ENCODE assay signal across 11 mouse cellular contexts in the genomic region with DNA sequence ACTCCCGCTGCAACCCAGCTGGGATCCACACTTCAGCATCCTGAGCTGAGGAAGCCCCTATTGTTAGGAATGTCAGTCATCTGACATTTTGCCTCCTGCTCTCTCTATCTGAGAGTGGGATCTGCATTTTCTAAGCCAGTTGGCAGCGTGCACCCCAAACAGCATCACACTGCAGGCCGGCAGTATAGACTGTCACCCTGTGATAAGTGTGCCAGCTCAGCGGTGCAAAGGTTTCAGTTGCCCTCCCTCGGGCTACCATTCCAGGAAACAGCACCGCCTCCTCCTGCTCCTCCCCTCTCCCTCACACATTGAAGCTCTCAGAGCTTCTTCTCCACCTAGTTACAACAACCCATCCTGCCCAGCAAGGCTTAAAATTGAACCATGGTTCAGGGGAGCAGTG.
A peak's percentile ranks its signal among the peaks of the same experiment; 100 is the strongest.
DNase-seq lines count a peak whose midpoint lies in the region; ATAC-seq lines count a peak whose summit lies in the region.
"Had no signal": no experiment of that assay in that cellular context is flagged by ENCODE, and none has a peak within 500 bp of the region (broad histone marks: within the 10 kb centered on the region; RNA-seq: fewer than 3 reads in every experiment).

No protein-coding gene starts in this region.

- no peaks in the 10 kb centered on the region for H3K9me3 ChIP-seq in hindbrain, embryonic 14.5 days (ENCODE audit: control insufficient read depth, low read length)
- H3K9me3 ChIP-seq in hindbrain, embryonic 10.5 days = no peaks in the 10 kb centered on the region
- H3K9me3 ChIP-seq in embryonic facial prominence, embryonic 10.5 days = no peaks in the 10 kb centered on the region
- no peaks in the 10 kb centered on the region for H3K9me3 ChIP-seq in forebrain, embryonic 15.5 days
- H3K9me3 ChIP-seq in limb, embryonic 12.5 days = no peaks in the 10 kb centered on the region

- no peaks in the 10 kb centered on the region for H3K36me3 ChIP-seq in hindbrain, embryonic 14.5 days (replicated peaks; ENCODE audit: control insufficient read depth, insufficient read depth)
- H3K36me3 ChIP-seq in hindbrain, embryonic 10.5 days = no peaks in the 10 kb centered on the region
- no peaks in the 10 kb centered on the region for H3K36me3 ChIP-seq in embryonic facial prominence, embryonic 10.5 days (replicated peaks)
- no peaks in the 10 kb centered on the region for H3K36me3 ChIP-seq in forebrain, embryonic 15.5 days
- H3K36me3 ChIP-seq in limb, embryonic 12.5 days = no peaks in the 10 kb centered on the region

- WGBS in hindbrain, embryonic 14.5 days = 25% methylated on average over 6 of the region's 6 CpGs
- 34% methylated on average over 6 of the region's 6 CpGs for WGBS in hindbrain, embryonic 10.5 days
- 36% methylated on average over 6 of the region's 6 CpGs for WGBS in embryonic facial prominence, embryonic 10.5 days
- 21% methylated on average over 6 of the region's 6 CpGs for WGBS in forebrain, embryonic 15.5 days
- 23% methylated on average over 6 of the region's 6 CpGs for WGBS in limb, embryonic 12.5 days

- DNase-seq in hindbrain, embryonic 14.5 days (ENCODE audit: low spot score) = no peak
- no peak for DNase-seq in hindbrain, embryonic 10.5 days (ENCODE audit: low spot score)
- DNase-seq in embryonic facial prominence, embryonic 10.5 days (ENCODE audit: low spot score) = no peak
- no peak for DNase-seq in spleen, postnatal 10 days (ENCODE audit: low spot score in 2 of 2)
- DNase-seq: cerebellum, adult 18-20 months; left cerebral cortex, postnatal 4 days; lung, postnatal 36 days had no signal

- no peak overlapping the region for H3K27ac ChIP-seq in hindbrain, embryonic 14.5 days
- H3K27ac ChIP-seq in hindbrain, embryonic 10.5 days = no peak overlapping the region
- H3K27ac ChIP-seq in embryonic facial prominence, embryonic 10.5 days (replicated peaks) = peak overlapping the region; percentile 68
- no peak overlapping the region for H3K27ac ChIP-seq in forebrain, embryonic 15.5 days (replicated peaks)
- no peak overlapping the region for H3K27ac ChIP-seq in limb, embryonic 12.5 days

- H3K4me3 ChIP-seq in hindbrain, embryonic 14.5 days (replicated peaks; ENCODE audit: low read length) = no peak overlapping the region
- no peak overlapping the region for H3K4me3 ChIP-seq in hindbrain, embryonic 10.5 days
- H3K4me3 ChIP-seq in embryonic facial prominence, embryonic 10.5 days = peak overlapping the region; percentile 5; the same call in 1 of the 2 replicates
- no peak overlapping the region for H3K4me3 ChIP-seq in forebrain, embryonic 15.5 days
- H3K4me3 ChIP-seq in limb, embryonic 12.5 days (replicated peaks) = no peak overlapping the region

- H3K4me1 ChIP-seq in hindbrain, embryonic 14.5 days (replicated peaks; ENCODE audit: control insufficient read depth, insufficient read depth, low read length) = peaks cover 3% of the 10 kb centered on the region; the same call in 1 of the 2 replicates
- H3K4me1 ChIP-seq in hindbrain, embryonic 10.5 days (replicated peaks) = peaks cover 19% of the 10 kb centered on the region
- H3K4me1 ChIP-seq in embryonic facial prominence, embryonic 10.5 days = peaks cover 55% of the 10 kb centered on the region
- peaks cover 18% of the 10 kb centered on the region for H3K4me1 ChIP-seq in forebrain, embryonic 15.5 days
- H3K4me1 ChIP-seq in limb, embryonic 12.5 days (replicated peaks) = peaks cover 32% of the 10 kb centered on the region

- no peaks in the 10 kb centered on the region for H3K27me3 ChIP-seq in hindbrain, embryonic 14.5 days (ENCODE audit: control insufficient read depth, insufficient read depth, low read length)
- peaks cover 18% of the 10 kb centered on the region for H3K27me3 ChIP-seq in hindbrain, embryonic 10.5 days (ENCODE audit: insufficient read depth, poor library complexity, severe bottlenecking)
- H3K27me3 ChIP-seq in embryonic facial prominence, embryonic 10.5 days (replicated peaks; ENCODE audit: low read depth, poor library complexity, severe bottlenecking) = no peaks in the 10 kb centered on the region
- no peaks in the 10 kb centered on the region for H3K27me3 ChIP-seq in forebrain, embryonic 15.5 days
- no peaks in the 10 kb centered on the region for H3K27me3 ChIP-seq in limb, embryonic 12.5 days

- H3K9ac ChIP-seq in hindbrain, embryonic 14.5 days = peak overlapping the region; percentile 1; the same call in 1 of the 2 replicates
- no peak overlapping the region for H3K9ac ChIP-seq in forebrain, embryonic 15.5 days (replicated peaks)
- no peak overlapping the region for H3K9ac ChIP-seq in limb, embryonic 12.5 days (replicated peaks)

- no peak for ATAC-seq in hindbrain, embryonic 14.5 days (ENCODE audit: low FRiP score)
- ATAC-seq in forebrain, embryonic 15.5 days (replicated peaks) = peak; percentile 55; the same call in 1 of the 2 replicates
- ATAC-seq in limb, embryonic 12.5 days (ENCODE audit: insufficient number of reproducible peaks, insufficient read depth, low FRiP score, low TSS enrichment, low read depth) = no peak
- ATAC-seq in megakaryocyte, adult 5-6 weeks (ENCODE audit: poor library complexity, severe bottlenecking) = no peak
- no peak for ATAC-seq in activated CD4-positive, CD25-positive, alpha-beta regulatory T cell, adult 4 months

- no peak overlapping the region for H3K4me2 ChIP-seq in hindbrain, embryonic 14.5 days (replicated peaks)
- no peak overlapping the region for H3K4me2 ChIP-seq in forebrain, embryonic 15.5 days (replicated peaks)
- peak overlapping the region; percentile 3; the same call in 1 of the 2 replicates for H3K4me2 ChIP-seq in limb, embryonic 12.5 days
